Mouse (Mus musculus): ENCODE results near the gene Tefm.
"Not testable (repeated sequence)": the region's sequence is repeated elsewhere in the genome, so short reads cannot be mapped to it uniquely, and the experiment has no call there.

The Tefm gene

GRCm38 (mm10) chr11:80141825-80142521 lies at the start of gene Tefm:
Tefm (minus strand) TSS chr11:80142175.
- DNase-seq (ENCODE audit: low read depth, low spot score) = peak; percentile 77

DNA sequence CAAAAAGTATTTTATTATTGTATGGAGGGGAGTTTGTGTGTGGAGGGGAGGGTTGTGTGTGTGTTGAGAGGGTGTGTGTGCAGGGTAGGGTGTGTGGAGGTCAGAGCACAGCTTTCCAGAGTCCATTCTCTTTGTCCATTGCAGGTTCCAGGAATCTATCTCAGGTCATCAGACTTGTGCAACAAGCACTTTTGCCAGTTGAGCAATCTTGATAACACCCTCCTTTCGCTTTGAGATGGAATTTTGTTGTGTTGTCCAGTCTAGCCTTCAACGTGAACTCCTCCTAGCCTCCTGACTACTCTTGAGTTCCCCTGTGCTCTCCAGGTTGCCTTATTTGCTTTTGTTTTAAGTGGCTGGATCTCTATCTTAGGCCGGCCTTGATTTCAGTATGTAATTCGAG lies 48.3 kb upstream of the Tefm start:
- DNase-seq (ENCODE audit: low read depth, low spot score) = no peak

GRCm38 (mm10) chr11:80185441-80185976 lies 43.5 kb upstream of the Tefm start:
- DNase-seq (ENCODE audit: low read depth, low spot score) = not testable (repeated sequence)

GRCm38 (mm10) chr11:80184531-80185071 lies 42.6 kb upstream of the Tefm start:
- DNase-seq (ENCODE audit: low read depth, low spot score) = no peak

DNA sequence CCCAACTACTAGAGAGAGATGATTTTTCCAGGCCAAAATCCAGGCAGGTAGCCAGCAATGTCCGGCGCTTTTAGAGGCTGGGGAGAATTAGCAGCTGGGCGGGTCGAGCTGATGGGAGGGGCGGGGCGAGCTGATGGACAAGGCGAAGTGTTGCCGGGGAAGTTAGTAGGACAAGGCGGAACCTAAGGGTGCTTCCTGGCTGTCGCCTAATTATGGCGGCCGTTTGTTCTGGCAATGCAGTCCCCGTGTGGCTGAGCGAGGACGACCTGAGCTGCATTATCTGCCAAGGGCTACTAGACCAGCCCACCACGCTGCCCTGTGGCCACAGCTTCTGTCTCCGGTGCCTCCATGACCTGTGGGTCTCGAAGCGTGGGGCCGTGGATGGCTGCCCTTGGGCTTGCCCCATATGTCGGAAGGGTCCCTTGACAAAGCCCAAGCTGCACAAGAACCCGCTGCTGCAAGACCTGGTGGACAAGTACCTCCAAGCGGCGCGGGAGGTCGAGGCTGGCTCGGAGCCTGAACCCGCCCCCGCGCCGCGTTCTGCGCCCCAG lies 41.8 kb upstream of the Tefm start, which contains the start of gene Rnf135:
Gene Rnf135, plus strand, starts transcription at position 147 of the 551 bp plus-strand sequence.
- DNase-seq (ENCODE audit: low read depth, low spot score) = peak; percentile 32

GRCm38 (mm10) chr11:80183054-80183704 lies 41.2 kb upstream of the Tefm start:
- DNase-seq (ENCODE audit: low read depth, low spot score) = not testable (repeated sequence)

DNA sequence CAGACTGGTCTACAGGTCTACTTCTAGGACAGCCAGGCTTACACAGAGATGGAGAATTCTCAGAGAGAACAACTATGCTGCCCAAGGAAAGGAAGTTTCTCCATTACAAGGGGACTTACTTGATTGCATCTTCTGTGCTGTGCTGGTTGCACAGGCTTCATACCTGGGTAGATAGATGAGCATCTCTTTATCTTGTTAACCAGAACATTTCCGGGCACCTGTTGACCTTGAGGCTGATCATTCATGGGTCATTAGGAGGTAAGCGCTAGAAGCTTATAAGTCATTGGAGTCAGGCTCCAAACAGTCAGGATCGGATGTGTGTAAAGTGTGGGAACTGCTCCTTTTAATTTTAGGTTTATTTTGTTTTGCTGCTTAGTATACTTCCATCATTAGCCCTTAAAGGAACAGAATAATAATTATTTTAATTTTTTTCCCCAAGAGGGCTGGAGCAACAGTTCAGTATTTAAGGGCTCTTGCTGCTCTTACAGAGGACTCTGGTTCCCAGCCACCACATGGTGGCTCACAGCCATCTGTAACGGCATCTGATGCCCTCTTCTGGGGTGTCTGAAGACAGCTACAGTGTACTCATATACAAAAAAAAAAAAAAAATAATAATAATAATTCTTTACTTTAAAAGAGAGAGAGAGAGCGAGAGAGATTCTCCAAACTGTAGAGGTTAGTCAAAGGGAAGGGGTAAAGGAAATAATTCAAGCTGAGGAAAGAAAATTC lies 39.2 kb upstream of the Tefm start:
- no peak for DNase-seq (ENCODE audit: low read depth, low spot score)

GRCm38 (mm10) chr11:80178316-80178715 lies 36.3 kb upstream of the Tefm start:
- no peak for DNase-seq (ENCODE audit: low read depth, low spot score)

GRCm38 (mm10) chr11:80176911-80177895 lies 35.2 kb upstream of the Tefm start:
- no peak for DNase-seq (ENCODE audit: low read depth, low spot score)

- no peak for DNase-seq (ENCODE audit: low read depth, low spot score)
These were observed 32.1 kb upstream of the Tefm start for GRCm38 (mm10) chr11:80173963-80174670.

DNA sequence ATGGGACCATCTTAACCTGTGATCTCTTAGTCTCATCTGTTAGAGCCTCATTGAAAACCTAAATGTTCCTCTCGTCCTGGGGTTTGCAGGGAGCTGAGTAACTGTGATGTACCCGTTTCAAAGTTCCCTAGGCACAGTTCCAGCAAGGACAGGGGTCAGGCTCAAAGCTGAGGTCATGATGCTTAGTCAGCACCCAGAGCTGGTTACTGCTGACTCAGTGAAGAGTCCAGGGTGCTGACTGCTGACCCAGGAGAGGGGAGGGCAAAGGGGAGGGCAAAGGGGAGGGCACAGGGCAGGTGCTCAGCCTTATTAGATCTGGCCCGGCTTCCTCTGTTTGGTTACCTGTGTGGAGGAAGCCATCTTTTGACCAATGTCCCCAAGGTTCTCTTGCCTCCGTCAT lies 29.9 kb upstream of the Tefm start:
- no peak for DNase-seq (ENCODE audit: low read depth, low spot score)

GRCm38 (mm10) chr11:80170351-80170750 lies 28.4 kb upstream of the Tefm start:
- no peak for DNase-seq (ENCODE audit: low read depth, low spot score)

DNA sequence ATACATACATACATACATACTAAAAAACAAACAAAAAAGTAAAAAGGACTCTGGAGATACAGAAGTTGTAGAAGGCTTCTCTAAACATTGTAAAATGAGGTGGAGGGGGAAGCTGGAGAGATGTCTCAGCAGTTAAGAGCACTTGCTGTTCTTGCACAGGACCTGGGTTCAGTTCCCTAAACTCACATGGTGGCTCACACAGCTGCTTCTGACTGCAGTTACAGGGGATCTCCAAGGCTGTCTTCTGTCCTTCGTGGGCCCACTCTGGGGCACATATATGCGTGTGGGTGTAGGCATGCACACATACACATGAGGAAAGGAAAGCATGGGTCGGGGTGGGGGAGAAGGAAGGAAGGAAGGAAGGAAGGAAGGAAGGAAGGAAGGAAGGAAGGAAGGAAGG lies 27.7 kb upstream of the Tefm start:
- DNase-seq (ENCODE audit: low read depth, low spot score) = no peak

GRCm38 (mm10) chr11:80168611-80169249 lies 26.8 kb upstream of the Tefm start:
- DNase-seq (ENCODE audit: low read depth, low spot score) = no peak

GRCm38 (mm10) chr11:80168121-80168520 lies 26.1 kb upstream of the Tefm start:
- no peak for DNase-seq (ENCODE audit: low read depth, low spot score)

GRCm38 (mm10) chr11:80164224-80164623 lies 22.2 kb upstream of the Tefm start:
- no peak for DNase-seq (ENCODE audit: low read depth, low spot score)

DNA sequence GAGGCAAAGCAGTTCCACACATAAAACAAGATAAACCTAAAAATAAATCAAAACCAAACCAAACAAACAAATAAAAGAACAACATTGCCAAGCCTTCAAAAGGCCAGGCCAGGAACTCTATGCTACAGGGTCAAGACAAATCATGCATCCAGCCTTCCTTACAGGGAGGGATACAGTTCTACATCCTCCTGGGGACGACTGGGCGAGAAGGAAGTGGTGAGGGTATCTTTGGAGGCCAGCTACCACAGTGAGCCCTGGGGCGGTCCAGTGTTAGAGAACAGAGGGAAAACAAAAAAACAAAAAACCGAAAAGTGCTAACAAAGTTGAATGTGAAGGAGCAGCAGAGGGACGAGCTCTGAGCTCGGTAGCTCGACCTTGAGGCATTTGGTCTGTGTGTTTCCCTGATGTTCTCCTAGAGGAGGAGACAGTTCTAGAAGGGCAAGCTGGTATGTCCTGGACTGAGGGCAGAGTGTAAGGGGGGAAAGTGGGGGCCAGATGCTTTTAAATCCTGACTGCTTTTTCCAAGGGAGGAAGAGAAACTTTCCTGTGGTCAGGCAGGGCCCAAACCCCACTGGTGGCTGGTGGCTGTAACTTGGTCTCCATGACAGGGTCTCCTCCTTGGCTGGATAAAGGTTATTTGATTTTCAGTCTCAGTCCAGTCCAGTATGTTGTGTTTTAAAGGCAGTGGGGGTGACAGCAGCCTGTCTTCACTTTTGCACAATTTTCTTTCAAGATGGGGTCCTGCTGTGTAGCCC lies 21.6 kb upstream of the Tefm start:
- no peak for DNase-seq (ENCODE audit: low read depth, low spot score)

GRCm38 (mm10) chr11:80161041-80161440 lies 19.1 kb upstream of the Tefm start:
- no peak for DNase-seq (ENCODE audit: low read depth, low spot score)

DNA sequence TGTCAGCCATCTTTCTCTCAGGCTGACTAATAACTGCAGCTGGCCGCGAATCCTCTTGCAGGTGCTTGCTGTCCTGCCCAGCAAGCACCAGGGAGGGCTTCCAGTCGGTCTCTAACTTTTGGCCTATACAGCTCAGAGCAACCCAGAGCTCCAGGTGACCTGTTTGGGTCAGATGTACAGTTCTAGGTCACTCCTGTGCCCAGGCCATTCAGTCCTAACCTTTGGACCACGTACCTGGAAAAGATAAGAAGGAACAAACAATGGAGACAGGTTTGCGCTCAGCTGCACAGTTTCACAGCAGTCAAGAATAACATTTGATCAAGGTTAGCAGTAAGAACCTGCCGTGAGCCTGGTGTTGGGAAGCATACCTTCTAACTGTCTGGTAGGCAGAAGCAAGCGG lies 17.0 kb upstream of the Tefm start:
- DNase-seq (ENCODE audit: low read depth, low spot score) = no peak

Data from brain, embryonic 18.5 days (tissue).